10 mouse cellular contexts compared by ENCODE assay signal in the genomic region with DNA sequence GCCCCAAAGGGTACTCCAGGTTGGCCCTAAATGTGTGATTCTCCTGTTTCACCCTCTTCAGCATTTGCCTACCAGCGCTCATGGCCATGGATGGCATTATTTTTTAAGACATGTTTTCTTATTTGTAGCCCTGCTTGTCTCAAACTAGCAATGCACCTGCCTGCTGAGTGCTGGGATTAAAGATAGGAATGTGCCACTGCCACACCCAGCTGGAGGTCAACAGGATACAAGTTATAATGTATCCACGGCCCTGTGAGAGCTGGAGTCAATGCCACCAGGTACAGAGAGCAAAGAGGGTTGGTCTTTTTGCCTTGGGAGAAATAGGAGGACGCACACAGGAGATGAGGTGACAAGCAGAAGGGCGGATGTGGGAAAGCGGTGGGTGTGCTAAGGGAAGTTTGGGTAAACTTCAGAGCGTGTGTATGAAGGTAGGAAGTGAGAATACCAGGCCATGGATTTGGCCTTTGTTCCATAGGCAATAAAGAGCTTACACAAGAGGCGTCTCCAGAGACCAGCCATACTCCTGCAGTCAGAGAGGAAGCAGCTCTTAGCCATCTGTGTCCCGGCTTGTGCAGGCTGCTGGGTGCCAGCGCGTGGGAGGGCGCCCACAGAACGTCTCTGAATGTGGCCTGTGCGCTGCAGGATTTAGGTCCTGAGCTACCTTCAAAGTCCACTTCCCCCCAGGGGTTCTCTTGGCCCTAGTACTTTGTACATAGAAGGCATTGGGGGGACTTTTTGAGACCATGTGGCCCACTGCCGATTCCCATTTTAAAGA. TPM values are rescaled to one million over a fixed set of nuclear protein-coding genes. Genes with fewer than 3 reads are reported as not detected.
DNase-seq lines count a peak whose midpoint lies in the region; ATAC-seq and TF ChIP-seq lines count a peak whose summit lies in the region.
"Had no signal": no experiment of that assay in that cellular context is flagged by ENCODE, and none has a peak within 500 bp of the region (broad histone marks: within the 10 kb centered on the region; RNA-seq: fewer than 3 reads in every experiment).

No protein-coding gene starts in this region.

- DNase-seq in forebrain, embryonic 11.5 days (ENCODE audit: low spot score) = no peak
- peak; percentile 59 for DNase-seq in ES-CJ7 (ENCODE audit: low read depth, low spot score)
- peak; percentile 41 for DNase-seq in heart, postnatal 4 days
- no peak for DNase-seq in urinary bladder, postnatal 10 days (ENCODE audit: low spot score)

- peaks cover 25% of the 10 kb centered on the region for H3K4me1 ChIP-seq in forebrain, embryonic 13.5 days
- H3K4me1 ChIP-seq in forebrain, embryonic 11.5 days (replicated peaks; ENCODE audit: control insufficient read depth, insufficient read depth, low read length) = peaks cover 7% of the 10 kb centered on the region; the same call in 1 of the 2 replicates
- H3K4me1 ChIP-seq in cortical plate, adult 2 months (ENCODE audit: control insufficient read depth, insufficient read depth, low read length) = peaks cover 6% of the 10 kb centered on the region; the same call in 1 of the 2 replicates
- peaks cover 56% of the 10 kb centered on the region for H3K4me1 ChIP-seq in limb, embryonic 13.5 days
- peaks cover 29% of the 10 kb centered on the region for H3K4me1 ChIP-seq in neural tube, embryonic 15.5 days

- TF ChIP-seq CTCF in cortical plate, adult 2 months (IDR thresholded peaks at IDR 0.05; ENCODE audit: extremely low read depth, insufficient read depth, low read length) = no peak

- H3K9me3 ChIP-seq in forebrain, embryonic 13.5 days (replicated peaks) = no peaks in the 10 kb centered on the region
- H3K9me3 ChIP-seq in forebrain, embryonic 11.5 days (ENCODE audit: control insufficient read depth, low read length) = no peaks in the 10 kb centered on the region
- no peaks in the 10 kb centered on the region for H3K9me3 ChIP-seq in limb, embryonic 13.5 days
- no peaks in the 10 kb centered on the region for H3K9me3 ChIP-seq in neural tube, embryonic 15.5 days (replicated peaks)

- H3K9ac ChIP-seq in forebrain, embryonic 13.5 days = no peak overlapping the region
- H3K9ac ChIP-seq in forebrain, embryonic 11.5 days (ENCODE audit: low read length) = no peak overlapping the region
- H3K9ac ChIP-seq in limb, embryonic 13.5 days = no peak overlapping the region
- H3K9ac ChIP-seq in neural tube, embryonic 15.5 days (replicated peaks) = no peak overlapping the region

- no peak for TF ChIP-seq POLR2A in cortical plate, adult 2 months (IDR thresholded peaks at IDR 0.05; ENCODE audit: extremely low read depth, insufficient read depth, low read length)

- no peaks in the 10 kb centered on the region for H3K36me3 ChIP-seq in forebrain, embryonic 13.5 days (ENCODE audit: poor library complexity, severe bottlenecking)
- H3K36me3 ChIP-seq in forebrain, embryonic 11.5 days (ENCODE audit: control insufficient read depth, insufficient read depth, low read length) = no peaks in the 10 kb centered on the region
- H3K36me3 ChIP-seq in limb, embryonic 13.5 days = no peaks in the 10 kb centered on the region
- no peaks in the 10 kb centered on the region for H3K36me3 ChIP-seq in neural tube, embryonic 15.5 days
- H3K36me3 ChIP-seq: G1E had no signal

- H3K27ac ChIP-seq in forebrain, embryonic 13.5 days = peak overlapping the region; percentile 96; the same call in 1 of the 2 replicates
- no peak overlapping the region for H3K27ac ChIP-seq in forebrain, embryonic 11.5 days (ENCODE audit: low read depth, low read length)
- peak overlapping the region; percentile 68; the same call in 1 of the 2 replicates for H3K27ac ChIP-seq in cortical plate, adult 2 months (ENCODE audit: insufficient read depth, low read length)
- H3K27ac ChIP-seq in limb, embryonic 13.5 days = no peak overlapping the region
- H3K27ac ChIP-seq in neural tube, embryonic 15.5 days (replicated peaks) = peak overlapping the region; percentile 94; the same call in 1 of the 2 replicates
- H3K27ac ChIP-seq: macrophage had no signal

- H3K27me3 ChIP-seq in forebrain, embryonic 13.5 days = peaks cover 15% of the 10 kb centered on the region
- H3K27me3 ChIP-seq in forebrain, embryonic 11.5 days (ENCODE audit: control insufficient read depth, insufficient read depth, low read length) = peaks cover 3% of the 10 kb centered on the region; the same call in 1 of the 2 replicates
- H3K27me3 ChIP-seq in limb, embryonic 13.5 days = peaks cover 9% of the 10 kb centered on the region
- H3K27me3 ChIP-seq in neural tube, embryonic 15.5 days (replicated peaks) = peaks cover 12% of the 10 kb centered on the region

- no peak; the same call in 1 of the 2 replicates for ATAC-seq in forebrain, embryonic 13.5 days
- no peak; the same call in 1 of the 2 replicates for ATAC-seq in forebrain, embryonic 11.5 days (replicated peaks; ENCODE audit: low FRiP score)
- no peak for ATAC-seq in limb, embryonic 13.5 days (ENCODE audit: low FRiP score, low read depth)
- ATAC-seq in neural tube, embryonic 15.5 days (ENCODE audit: low FRiP score) = no peak

- H3K4me2 ChIP-seq in forebrain, embryonic 13.5 days = 0 out of 2 replicates have a peak overlapping the region, but pooled peaks have one; percentile 69
- H3K4me2 ChIP-seq in forebrain, embryonic 11.5 days (ENCODE audit: low read depth, low read length, severe bottlenecking) = no peak overlapping the region
- peak overlapping the region; percentile 74 for H3K4me2 ChIP-seq in limb, embryonic 13.5 days (replicated peaks)
- peak overlapping the region; percentile 67; the same call in 1 of the 2 replicates for H3K4me2 ChIP-seq in neural tube, embryonic 15.5 days

- no peak overlapping the region for H3K4me3 ChIP-seq in forebrain, embryonic 13.5 days
- no peak overlapping the region for H3K4me3 ChIP-seq in forebrain, embryonic 11.5 days (ENCODE audit: low read depth, low read length)
- H3K4me3 ChIP-seq in cortical plate, adult 2 months (ENCODE audit: insufficient read depth, low read length) = peak overlapping the region; percentile 64; the same call in 1 of the 2 replicates
- H3K4me3 ChIP-seq in limb, embryonic 13.5 days = peak overlapping the region; percentile 68
- H3K4me3 ChIP-seq in neural tube, embryonic 15.5 days (replicated peaks) = peak overlapping the region; percentile 89; the same call in 1 of the 2 replicates

- 77% methylated on average over 14 of the region's 14 CpGs for WGBS in forebrain, embryonic 13.5 days
- WGBS in forebrain, embryonic 11.5 days = 77% methylated on average over 14 of the region's 14 CpGs
- WGBS in limb, embryonic 13.5 days = 71% methylated on average over 14 of the region's 14 CpGs
- WGBS in neural tube, embryonic 15.5 days = 61% methylated on average over 14 of the region's 14 CpGs

RNA-seq across cellular contexts. Expression of a gene that starts 0.8 kb away (rescaled TPM):
- polyA plus RNA-seq in forebrain, embryonic 13.5 days (2015; fragmentation: Nextera tagmentation; extraction: Ambion mirVana) = 91.1 and 99.1 TPM in 2 replicates
- 119 and 121 TPM in 2 replicates for polyA plus RNA-seq in forebrain, embryonic 11.5 days (2014; fragmentation: Nextera tagmentation; extraction: Ambion mirVana)
- 29.5 and 29.6 TPM in 2 replicates for polyA plus RNA-seq in cortical plate, adult 2 months (2012; rRNA removed)
- 10 to 100 TPM; 58.4 to 62.3 TPM for total RNA-seq in heart, postnatal 4 days (2021)
- polyA plus RNA-seq in limb, embryonic 13.5 days (2015; fragmentation: Nextera tagmentation; extraction: Ambion mirVana) = 155 TPM in 2 replicates
- 60.1 and 73.0 TPM in 2 replicates for polyA plus RNA-seq in neural tube, embryonic 15.5 days (2015; fragmentation: Nextera tagmentation; extraction: Ambion mirVana)
- polyA plus RNA-seq: G1E had no signal

RNA-seq across cellular contexts. Expression of a gene that starts 6.7 kb away (rescaled TPM):
- 0.13 TPM in 1 of 2 replicates, not detected in the other for polyA plus RNA-seq in forebrain, embryonic 13.5 days (2015; fragmentation: Nextera tagmentation; extraction: Ambion mirVana)
- polyA plus RNA-seq in forebrain, embryonic 11.5 days (2014; fragmentation: Nextera tagmentation; extraction: Ambion mirVana) = not detected in 2 replicates
- polyA plus RNA-seq in cortical plate, adult 2 months (2012; rRNA removed) = 0.35 and 0.49 TPM in 2 replicates
- total RNA-seq in heart, postnatal 4 days (2021) = under 1 TPM; 0.34 to 0.45 TPM
- polyA plus RNA-seq in limb, embryonic 13.5 days (2015; fragmentation: Nextera tagmentation; extraction: Ambion mirVana) = 0.10 and 0.29 TPM in 2 replicates
- polyA plus RNA-seq in neural tube, embryonic 15.5 days (2015; fragmentation: Nextera tagmentation; extraction: Ambion mirVana) = 0.19 and 0.47 TPM in 2 replicates
- total RNA-seq: G1E had no signal
- polyA plus RNA-seq: G1E, macrophage had no signal

RNA-seq across cellular contexts. Expression of a gene that starts 45.4 kb away (rescaled TPM):
- 0.37 and 0.38 TPM in 2 replicates for polyA plus RNA-seq in forebrain, embryonic 13.5 days (2015; fragmentation: Nextera tagmentation; extraction: Ambion mirVana)
- 0.21 and 0.25 TPM in 2 replicates for polyA plus RNA-seq in forebrain, embryonic 11.5 days (2014; fragmentation: Nextera tagmentation; extraction: Ambion mirVana)
- polyA plus RNA-seq in cortical plate, adult 2 months (2012; rRNA removed) = 0.19 and 0.81 TPM in 2 replicates
- total RNA-seq in heart, postnatal 4 days (2021) = not detected
- 0.55 and 0.89 TPM in 2 replicates for polyA plus RNA-seq in limb, embryonic 13.5 days (2015; fragmentation: Nextera tagmentation; extraction: Ambion mirVana)
- polyA plus RNA-seq in neural tube, embryonic 15.5 days (2015; fragmentation: Nextera tagmentation; extraction: Ambion mirVana) = 2.5 and 3.9 TPM in 2 replicates
- polyA plus RNA-seq: G1E, macrophage had no signal

Comparison
In these comparisons a context has a peak if more than half of its experiments do, and no peak if none do; other contexts are left out.
1. H3K27ac ChIP-seq: peak in forebrain, embryonic 13.5 days (single experiment), cortical plate, adult 2 months (single experiment) and neural tube, embryonic 15.5 days (single experiment); none in forebrain, embryonic 11.5 days (single experiment) and limb, embryonic 13.5 days (single experiment).
2. H3K4me3 ChIP-seq: peak in cortical plate, adult 2 months (single experiment), limb, embryonic 13.5 days (single experiment) and neural tube, embryonic 15.5 days (single experiment); none in forebrain, embryonic 13.5 days (single experiment) and forebrain, embryonic 11.5 days (single experiment).
3. DNase-seq: peak in ES-CJ7 (single experiment) and heart, postnatal 4 days (single experiment); none in forebrain, embryonic 11.5 days (single experiment) and urinary bladder, postnatal 10 days (single experiment).